In the genomic region with DNA sequence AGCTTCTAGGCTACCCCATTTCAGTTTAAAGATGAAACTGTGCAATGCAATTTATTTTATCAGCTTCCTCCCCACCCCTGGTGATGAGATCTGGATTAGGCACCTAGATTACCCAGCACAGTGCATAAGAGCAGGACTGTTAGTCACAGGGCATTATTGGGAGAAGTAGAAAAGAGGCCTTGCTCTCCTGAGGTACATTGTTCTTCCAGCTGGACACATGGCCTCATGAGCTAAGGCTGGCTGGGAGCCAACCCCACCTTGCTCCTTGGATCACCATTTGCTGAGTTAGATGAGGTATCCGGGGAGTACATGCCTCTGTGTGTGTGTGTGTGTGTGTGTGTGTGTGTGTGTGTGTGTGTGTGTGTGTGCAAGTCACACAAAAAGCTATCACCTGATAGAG, we compare ENCODE assay signal across 22 mouse cellular contexts.
DNase-seq lines count a peak whose midpoint lies in the region; ATAC-seq and TF ChIP-seq lines count a peak whose summit lies in the region.
"Had no signal": no experiment of that assay in that cellular context is flagged by ENCODE, and none has a peak within 500 bp of the region (broad histone marks: within the 10 kb centered on the region; RNA-seq: fewer than 3 reads in every experiment).

No protein-coding gene starts in this region.

- H3K36me3 ChIP-seq in hindbrain, postnatal 0 days (ENCODE audit: insufficient read depth, low read length), result no peaks in the 10 kb centered on the region
- H3K36me3 ChIP-seq: embryonic facial prominence, embryonic 13.5 days; hindbrain, embryonic 12.5 days had no signal

- intact Hi-C loops in left cerebral cortex, postnatal 4 days (cut with DNase I), result no loop called here
- intact Hi-C loops in left cerebral cortex, adult 2 months (cut with DNase I), result no loop called here
- intact Hi-C loops in left cerebral cortex, postnatal 10 days (cut with DNase I), result no loop called here

- no peak overlapping the region for H3K9ac ChIP-seq in hindbrain, postnatal 0 days (replicated peaks; ENCODE audit: low read length)
- H3K9ac ChIP-seq: embryonic facial prominence, embryonic 13.5 days; hindbrain, embryonic 12.5 days; liver, postnatal 0 days had no signal

- H3K4me1 ChIP-seq in hindbrain, postnatal 0 days (ENCODE audit: insufficient read depth, low read length), result no peaks in the 10 kb centered on the region; the same call in 1 of the 2 replicates

- no peak for DNase-seq in cerebellum, postnatal 4 days (ENCODE audit: low spot score in 2 of 2)
- DNase-seq in left cerebral cortex, postnatal 4 days, result peak; percentile 34
- no peak for DNase-seq in left cerebral cortex, adult 2 months (ENCODE audit: extremely low spot score in 1 of 2, low spot score in 2 of 2)
- DNase-seq in cerebellum, postnatal 10 days, result peak; percentile 64 to 70
- no peak for DNase-seq in hindbrain, postnatal 0 days (ENCODE audit: low spot score)
- DNase-seq in left cerebral cortex, postnatal 10 days (ENCODE audit: extremely low spot score in 1 of 2, low spot score in 2 of 2), result no peak
- no peak for DNase-seq in adrenal gland, postnatal 25 days
- DNase-seq: adrenal gland, postnatal 14 days; gastrocnemius, postnatal 36 days; kidney, adult 9 months; layer of hippocampus, postnatal 36 days; liver, postnatal 0 days; lung, postnatal 14 days; right cerebral cortex, postnatal 25 days had no signal

- 0 out of 2 replicates have a peak, but pooled peaks have one; percentile 49 for ATAC-seq in cerebellum, adult (ENCODE audit: insufficient number of reproducible peaks, low FRiP score, low TSS enrichment)
- ATAC-seq in hindbrain, postnatal 0 days, result no peak
- ATAC-seq: forebrain, embryonic 16.5 days; inflammation-experienced regulatory T-cells, adult 6 months; liver, postnatal 0 days; midbrain, embryonic 16.5 days had no signal

- WGBS in hindbrain, postnatal 0 days, result 61% methylated on average over 1 of the region's 1 CpGs

- H3K4me3 ChIP-seq in left cerebral cortex, adult 2 months, result no peak overlapping the region
- H3K4me3 ChIP-seq in hindbrain, postnatal 0 days (ENCODE audit: low read length), result no peak overlapping the region
- H3K4me3 ChIP-seq: embryonic facial prominence, embryonic 13.5 days; hindbrain, embryonic 12.5 days; megakaryocyte, embryonic 14.5 days had no signal

- no peak overlapping the region for H3K4me2 ChIP-seq in hindbrain, postnatal 0 days (ENCODE audit: low read depth, low read length)
- H3K4me2 ChIP-seq: embryonic facial prominence, embryonic 13.5 days; heart, embryonic 11.5 days; hindbrain, embryonic 12.5 days had no signal

- H3K9me3 ChIP-seq in hindbrain, postnatal 0 days (ENCODE audit: low read length), result no peaks in the 10 kb centered on the region
- H3K9me3 ChIP-seq: embryonic facial prominence, embryonic 13.5 days; hindbrain, embryonic 12.5 days; megakaryocyte, embryonic 14.5 days had no signal

- H3K27me3 ChIP-seq in hindbrain, postnatal 0 days (ENCODE audit: insufficient read depth, low read length), result no peaks in the 10 kb centered on the region
- H3K27me3 ChIP-seq: embryonic facial prominence, embryonic 13.5 days; megakaryocyte, embryonic 14.5 days had no signal

- H3K27ac ChIP-seq in left cerebral cortex, adult 2 months, result no peak overlapping the region
- H3K27ac ChIP-seq in hindbrain, postnatal 0 days, result no peak overlapping the region
- H3K27ac ChIP-seq: embryonic facial prominence, embryonic 13.5 days; hindbrain, embryonic 12.5 days had no signal

- no peak for TF ChIP-seq CTCF in left cerebral cortex, adult 2 months (IDR thresholded peaks at IDR 0.05)
- TF ChIP-seq CTCF in hindbrain, postnatal 0 days (IDR thresholded peaks at IDR 0.05; ENCODE audit: low read depth), result no peak

Comparison
In these comparisons a context has a peak if more than half of its experiments do, and no peak if none do; other contexts are left out.
1. DNase-seq: peak in left cerebral cortex, postnatal 4 days (single experiment) and cerebellum, postnatal 10 days (2 of 2); none in cerebellum, postnatal 4 days (0 of 2), left cerebral cortex, adult 2 months (0 of 2), hindbrain, postnatal 0 days (single experiment), left cerebral cortex, postnatal 10 days (0 of 2) and adrenal gland, postnatal 25 days (single experiment).